Mouse (Mus musculus) heart, embryonic 11.5 days (tissue): ENCODE results near the gene Hmgb1. TPM values are rescaled to one million over a fixed set of nuclear protein-coding genes. Genes with fewer than 3 reads are reported as not detected.
A peak's percentile ranks its signal among the peaks of the same experiment; 100 is the strongest.

Experiments
- ATAC-seq: fragments of 200-750 bp; cut with Nextera tagmentation; replicated peaks from 2 replicates; pipeline ENCODE4 v1.8.0; 2017; ENCODE audit warnings: moderate library complexity; ENCODE audit not compliant: insufficient number of reproducible peaks, low FRiP score, low TSS enrichment
- H3K27ac ChIP-seq: fragments of 300-500 bp; sonication (generic); 2 replicates; pipeline ENCODE4 v1.5.1; 2014; ENCODE audit warnings: mild to moderate bottlenecking, low read depth, low read length
- H3K27me3 ChIP-seq: fragments of 300-500 bp; sonication (generic); 2 replicates; pipeline ENCODE4 v1.6.1; 2014; ENCODE audit warnings: mild to moderate bottlenecking, low read length, mixed read lengths; ENCODE audit not compliant: control insufficient read depth, insufficient read depth
- H3K36me3 ChIP-seq: fragments of 300-500 bp; sonication (generic); 2 replicates; pipeline ENCODE4 v1.6.1; 2014; ENCODE audit warnings: mild to moderate bottlenecking, low read length, moderate library complexity, mixed read lengths; ENCODE audit not compliant: control insufficient read depth, insufficient read depth
- H3K4me1 ChIP-seq: fragments of 300-500 bp; sonication (generic); 2 replicates; pipeline ENCODE4 v1.6.1; 2014; ENCODE audit warnings: low read length; ENCODE audit not compliant: control insufficient read depth, insufficient read depth
- H3K4me2 ChIP-seq: fragments of 300-500 bp; sonication (generic); 2 replicates; pipeline ENCODE4 v1.6.1; 2014; ENCODE audit warnings: mild to moderate bottlenecking, moderate library complexity
- H3K4me3 ChIP-seq: fragments of 300-500 bp; sonication (generic); 2 replicates; pipeline ENCODE4 v1.5.1; 2014; ENCODE audit warnings: low read depth, low read length
- H3K9ac ChIP-seq: fragments of 300-500 bp; sonication (generic); 2 replicates; pipeline ENCODE4 v1.6.1; 2014; ENCODE audit warnings: mild to moderate bottlenecking, low read depth, low read length, moderate library complexity
- H3K9me3 ChIP-seq: fragments of 300-500 bp; sonication (generic); replicated peaks from 2 replicates; pipeline ENCODE4 v1.6.1; 2016; ENCODE audit warnings: low read length; ENCODE audit not compliant: control insufficient read depth
- WGBS: fragments of 180-500 bp; shearing (Covaris S2); extraction: QIAGEN DNeasy Blood & Tissue Kit; methylation state at CpG from one replicate; pipeline ENCODE4 v1.1.7; 2014; ENCODE audit not compliant: insufficient replicate concordance; 5-methylcytosine and 5-hydroxymethylcytosine counted together
- polyA plus RNA-seq: library from polyadenylated mRNA; unstranded; fragments of >200 nt; fragmentation: Nextera tagmentation; extraction: Ambion mirVana; gene quantifications from 2 replicates; pipeline ENCODE4 v1.2.1, GENCODE M21; 2014

The Hmgb1 gene
- polyA plus RNA-seq, 1 experiment from 2014 or later = 1,031 TPM

- Histone ChIP-seq H3K27ac (peak overlapping the region; percentile 52), H3K4me1 (peaks cover 16% of the 10 kb centered on the region), H3K36me3 (no peaks in the 10 kb centered on the region), H3K27me3 (no peaks in the 10 kb centered on the region), H3K4me3 (peak overlapping the region; percentile 23; the same call in 1 of the 2 replicates), H3K9ac (peak overlapping the region; percentile 67), H3K9me3 (no peaks in the 10 kb centered on the region), H3K4me2 (peak overlapping the region; percentile 63)
- WGBS = 55% methylated on average over 5 of the region's 5 CpGs
- ATAC-seq = no peak
These were observed 177.0 kb downstream of the Hmgb1 start for GRCm38 (mm10) chr5:149007295-149007646.

DNA sequence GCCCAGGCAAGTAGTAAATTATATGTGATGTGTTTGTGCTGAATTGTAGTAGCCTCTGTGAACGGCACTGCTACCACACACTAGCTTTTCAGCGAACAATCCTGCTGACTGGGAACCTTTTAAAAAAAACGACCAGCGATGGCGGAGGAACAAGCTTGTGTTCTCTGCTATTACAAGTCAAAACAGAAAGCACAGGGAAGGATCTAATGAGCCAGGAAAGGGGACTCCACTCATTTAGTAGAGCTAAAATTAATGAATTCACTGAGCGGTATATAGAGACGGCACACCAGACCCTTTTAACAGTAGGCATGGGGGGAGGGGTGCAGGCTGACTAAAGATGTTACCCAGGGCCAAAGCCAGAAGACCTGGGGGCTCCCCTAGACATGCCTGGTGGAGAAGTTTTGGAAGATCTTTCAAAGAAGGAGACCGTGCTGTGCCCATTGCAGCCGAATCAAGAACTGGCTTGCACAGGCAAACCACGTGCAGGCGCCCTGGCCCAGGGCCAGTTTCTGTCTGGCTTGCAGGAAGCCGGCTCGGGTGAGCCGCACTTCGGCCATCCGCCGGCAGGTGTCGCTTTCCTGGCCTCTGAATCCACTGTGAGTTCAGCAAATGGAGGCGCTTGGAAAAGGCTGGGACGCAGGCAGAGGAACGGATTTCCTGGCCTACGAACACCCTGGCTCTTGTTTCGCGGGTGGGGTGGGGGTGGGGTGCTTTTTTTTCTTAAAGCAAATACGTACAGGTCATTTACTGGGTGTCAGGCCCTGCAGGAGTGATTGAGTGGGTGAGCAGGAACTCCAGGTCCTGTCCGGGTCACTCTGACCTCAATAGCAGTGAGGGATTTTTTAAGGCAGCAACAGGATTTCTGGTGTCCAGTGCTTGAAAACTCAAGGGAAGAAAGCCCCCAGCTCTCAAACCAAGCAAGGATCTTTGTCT is 177.7 kb downstream of the Hmgb1 start:
- WGBS = 14% methylated on average over 26 of the region's 26 CpGs
- peak; percentile 66 for ATAC-seq
- peaks cover 16% of the 10 kb centered on the region for H3K4me1 ChIP-seq
- peak overlapping the region; percentile 52 for H3K27ac ChIP-seq
- H3K9me3 ChIP-seq = no peaks in the 10 kb centered on the region
- H3K9ac ChIP-seq = peak overlapping the region; percentile 67
- no peaks in the 10 kb centered on the region for H3K36me3 ChIP-seq
- H3K4me3 ChIP-seq = peak overlapping the region; percentile 29
- no peaks in the 10 kb centered on the region for H3K27me3 ChIP-seq
- H3K4me2 ChIP-seq = peak overlapping the region; percentile 63

- Histone ChIP-seq H3K36me3 (no peaks in the 10 kb centered on the region), H3K4me1 (peaks cover 16% of the 10 kb centered on the region), H3K27me3 (no peaks in the 10 kb centered on the region), H3K9ac (no peak overlapping the region), H3K27ac (no peak overlapping the region), H3K4me3 (no peak overlapping the region), H3K4me2 (peak overlapping the region; percentile 63), H3K9me3 (no peaks in the 10 kb centered on the region)
- 59% methylated on average over 9 of the region's 9 CpGs for WGBS
- no peak for ATAC-seq
These were observed 178.5 kb downstream of the Hmgb1 start for GRCm38 (mm10) chr5:149005701-149006361.

GRCm38 (mm10) chr5:149005083-149005482 is 179.2 kb downstream of the Hmgb1 start:
- Histone ChIP-seq H3K4me2 (no peak overlapping the region), H3K27me3 (no peaks in the 10 kb centered on the region), H3K27ac (no peak overlapping the region), H3K9me3 (no peaks in the 10 kb centered on the region), H3K36me3 (no peaks in the 10 kb centered on the region), H3K4me3 (no peak overlapping the region), H3K9ac (no peak overlapping the region), H3K4me1 (peaks cover 16% of the 10 kb centered on the region)
- no peak for ATAC-seq
- WGBS = 42% methylated on average over 9 of the region's 9 CpGs

- Histone ChIP-seq H3K9ac (no peak overlapping the region), H3K4me2 (no peak overlapping the region), H3K4me3 (no peak overlapping the region), H3K27ac (no peak overlapping the region), H3K9me3 (no peaks in the 10 kb centered on the region), H3K4me1 (peaks cover 16% of the 10 kb centered on the region), H3K36me3 (no peaks in the 10 kb centered on the region), H3K27me3 (no peaks in the 10 kb centered on the region)
- ATAC-seq = no peak
- WGBS = 31% methylated on average over 2 of the region's 2 CpGs
These were observed 181.2 kb downstream of the Hmgb1 start for GRCm38 (mm10) chr5:149003137-149003536.

GRCm38 (mm10) chr5:149002803-149003115 is 181.5 kb downstream of the Hmgb1 start:
- Histone ChIP-seq H3K9ac (no peak overlapping the region), H3K36me3 (no peaks in the 10 kb centered on the region), H3K27me3 (no peaks in the 10 kb centered on the region), H3K27ac (no peak overlapping the region), H3K4me1 (peaks cover 16% of the 10 kb centered on the region), H3K4me2 (no peak overlapping the region), H3K4me3 (no peak overlapping the region), H3K9me3 (no peaks in the 10 kb centered on the region)
- ATAC-seq = no peak
- WGBS = 60% methylated on average over 6 of the region's 6 CpGs

DNA sequence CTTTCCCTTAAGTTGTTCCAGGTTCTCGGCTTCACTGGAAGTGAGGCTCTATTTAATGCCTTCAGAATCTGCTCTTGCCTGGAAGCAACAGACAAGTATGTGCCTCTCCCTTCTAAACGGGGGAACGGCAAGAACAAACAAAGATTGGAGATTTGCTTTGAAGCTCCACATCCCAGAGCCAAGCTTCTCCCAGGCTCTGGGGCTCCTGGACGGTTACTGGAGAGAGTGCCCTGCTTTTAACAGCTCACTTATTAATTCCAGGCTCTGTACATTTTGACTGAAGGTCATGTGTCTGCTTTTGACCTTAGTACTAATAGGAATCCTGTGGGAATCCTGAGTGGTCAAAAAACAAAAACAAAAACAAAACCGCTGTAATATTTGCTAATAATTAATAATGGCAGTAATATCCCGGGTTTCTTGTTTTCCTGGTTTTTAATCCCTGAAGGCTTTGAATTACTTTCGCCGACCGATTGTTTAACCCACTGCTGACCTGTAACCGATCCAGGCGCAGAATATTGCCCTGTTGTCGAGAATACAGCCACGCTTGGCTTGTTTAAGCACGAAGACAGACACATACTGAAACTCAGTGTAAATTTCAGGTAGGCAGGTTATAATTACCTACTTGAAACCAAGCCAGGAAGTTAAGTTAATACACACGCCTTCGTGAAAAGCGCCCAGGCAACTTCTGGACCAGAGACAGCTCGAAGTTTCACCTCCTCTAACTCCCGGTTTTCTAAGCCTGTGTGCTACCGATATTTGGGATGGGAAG is 182.1 kb downstream of the Hmgb1 start:
- Histone ChIP-seq H3K4me3 (no peak overlapping the region), H3K27me3 (no peaks in the 10 kb centered on the region), H3K36me3 (no peaks in the 10 kb centered on the region), H3K4me1 (peaks cover 12% of the 10 kb centered on the region), H3K9me3 (no peaks in the 10 kb centered on the region), H3K27ac (no peak overlapping the region), H3K4me2 (no peak overlapping the region), H3K9ac (no peak overlapping the region)
- no peak for ATAC-seq
- WGBS = 71% methylated on average over 20 of the region's 20 CpGs

GRCm38 (mm10) chr5:148999802-149000201 is 184.5 kb downstream of the Hmgb1 start:
- H3K4me1 ChIP-seq = peaks cover 8% of the 10 kb centered on the region; the same call in 1 of the 2 replicates
- no peak overlapping the region for H3K4me3 ChIP-seq
- no peak overlapping the region for H3K27ac ChIP-seq
- H3K9ac ChIP-seq = no peak overlapping the region
- no peaks in the 10 kb centered on the region for H3K27me3 ChIP-seq
- 88% methylated on average over 7 of the region's 7 CpGs for WGBS
- no peak for ATAC-seq
- H3K9me3 ChIP-seq = no peaks in the 10 kb centered on the region
- no peaks in the 10 kb centered on the region for H3K36me3 ChIP-seq
- H3K4me2 ChIP-seq = no peak overlapping the region
